Mouse (Mus musculus): Measurements from ENCODE around the gene Irgm2. TPM values are rescaled to one million over a fixed set of nuclear protein-coding genes. Genes with fewer than 3 reads are reported as not detected.

The Irgm2 gene
- polyA plus RNA-seq, 1 experiment from 2014 or later: 1.2 TPM

- Histone ChIP-seq H3K36me3 (peaks cover 9% of the 10 kb centered on the region; the same call in 1 of the 2 replicates), H3K4me2 (replicated peaks) (no peak overlapping the region), H3K9ac (no peak overlapping the region), H3K27ac (no peak overlapping the region), H3K4me3 (no peak overlapping the region), H3K9me3 (no peaks in the 10 kb centered on the region), H3K27me3 (no peaks in the 10 kb centered on the region), H3K4me1 (no peaks in the 10 kb centered on the region)
- WGBS: 93% methylated on average over 3 of the region's 3 CpGs
- ATAC-seq (ENCODE audit: insufficient number of reproducible peaks, insufficient read depth, low FRiP score, low TSS enrichment): no peak
Observed at GRCm38 (mm10) chr11:58183579-58183978, 15.8 kb upstream of the Irgm2 start.

GRCm38 (mm10) chr11:58189675-58190074 is 9.7 kb upstream of the Irgm2 start:
- ATAC-seq (ENCODE audit: insufficient number of reproducible peaks, insufficient read depth, low FRiP score, low TSS enrichment): no peak
- Histone ChIP-seq H3K27me3 (no peaks in the 10 kb centered on the region), H3K36me3 (no peaks in the 10 kb centered on the region), H3K4me3 (no peak overlapping the region), H3K9ac (no peak overlapping the region), H3K4me2 (replicated peaks) (no peak overlapping the region), H3K9me3 (no peaks in the 10 kb centered on the region), H3K4me1 (0 out of 2 replicates have a peak, but pooled peaks cover 4% of the 10 kb centered on the region), H3K27ac (no peak overlapping the region)
- 92% methylated on average over 6 of the region's 6 CpGs for WGBS

GRCm38 (mm10) chr11:58193326-58193725 is 6.1 kb upstream of the Irgm2 start:
- WGBS: 73% methylated on average over 3 of the region's 3 CpGs
- no peak overlapping the region for H3K4me3 ChIP-seq
- H3K36me3 ChIP-seq: no peaks in the 10 kb centered on the region
- H3K4me2 ChIP-seq (replicated peaks): no peak overlapping the region
- H3K27me3 ChIP-seq: no peaks in the 10 kb centered on the region
- H3K4me1 ChIP-seq: 0 out of 2 replicates have a peak, but pooled peaks cover 4% of the 10 kb centered on the region
- no peaks in the 10 kb centered on the region for H3K9me3 ChIP-seq
- no peak overlapping the region for H3K9ac ChIP-seq
- ATAC-seq (ENCODE audit: insufficient number of reproducible peaks, insufficient read depth, low FRiP score, low TSS enrichment): no peak
- H3K27ac ChIP-seq: no peak overlapping the region

GRCm38 (mm10) chr11:58193860-58194520 is 5.4 kb upstream of the Irgm2 start:
- Histone ChIP-seq H3K36me3 (no peaks in the 10 kb centered on the region), H3K4me3 (no peak overlapping the region), H3K27me3 (no peaks in the 10 kb centered on the region), H3K27ac (no peak overlapping the region), H3K9me3 (no peaks in the 10 kb centered on the region), H3K4me1 (0 out of 2 replicates have a peak, but pooled peaks cover 4% of the 10 kb centered on the region), H3K9ac (no peak overlapping the region), H3K4me2 (replicated peaks) (no peak overlapping the region)
- no peak for ATAC-seq (ENCODE audit: insufficient number of reproducible peaks, insufficient read depth, low FRiP score, low TSS enrichment)
- WGBS: 52% methylated on average over 4 of the region's 4 CpGs

- Histone ChIP-seq H3K27ac (no peak overlapping the region), H3K9me3 (no peaks in the 10 kb centered on the region), H3K9ac (no peak overlapping the region), H3K4me3 (peak overlapping the region; percentile 46), H3K27me3 (no peaks in the 10 kb centered on the region), H3K36me3 (no peaks in the 10 kb centered on the region), H3K4me1 (0 out of 2 replicates have a peak, but pooled peaks cover 4% of the 10 kb centered on the region), H3K4me2 (replicated peaks) (peak overlapping the region; percentile 57)
- no peak for ATAC-seq (ENCODE audit: insufficient number of reproducible peaks, insufficient read depth, low FRiP score, low TSS enrichment)
- 94% methylated on average over 4 of the region's 4 CpGs for WGBS
Observed at GRCm38 (mm10) chr11:58198663-58199062, 755 bp upstream of the Irgm2 start.

- Histone ChIP-seq H3K9me3 (no peaks in the 10 kb centered on the region), H3K9ac (no peak overlapping the region), H3K27me3 (no peaks in the 10 kb centered on the region), H3K4me2 (replicated peaks) (no peak overlapping the region), H3K4me3 (no peak overlapping the region), H3K27ac (no peak overlapping the region), H3K36me3 (no peaks in the 10 kb centered on the region), H3K4me1 (no peaks in the 10 kb centered on the region)
- WGBS: 81% methylated on average over 4 of the region's 4 CpGs
- no peak for ATAC-seq (ENCODE audit: insufficient number of reproducible peaks, insufficient read depth, low FRiP score, low TSS enrichment)
Observed at GRCm38 (mm10) chr11:58200226-58200625, 808 bp downstream of the Irgm2 start.

GRCm38 (mm10) chr11:58201052-58201451 is 1.6 kb downstream of the Irgm2 start:
- no peak overlapping the region for H3K4me3 ChIP-seq
- no peaks in the 10 kb centered on the region for H3K4me1 ChIP-seq
- H3K9ac ChIP-seq: no peak overlapping the region
- no peaks in the 10 kb centered on the region for H3K36me3 ChIP-seq
- no peaks in the 10 kb centered on the region for H3K9me3 ChIP-seq
- WGBS: 82% methylated on average over 12 of the region's 12 CpGs
- no peak for ATAC-seq (ENCODE audit: insufficient number of reproducible peaks, insufficient read depth, low FRiP score, low TSS enrichment)
- H3K4me2 ChIP-seq (replicated peaks): no peak overlapping the region
- H3K27me3 ChIP-seq: no peaks in the 10 kb centered on the region
- H3K27ac ChIP-seq: no peak overlapping the region

GRCm38 (mm10) chr11:58210321-58210886 is 11.0 kb downstream of the Irgm2 start:
- no peak overlapping the region for H3K4me3 ChIP-seq
- WGBS: 90% methylated on average over 1 of the region's 1 CpGs
- ATAC-seq (ENCODE audit: insufficient number of reproducible peaks, insufficient read depth, low FRiP score, low TSS enrichment): no peak
- no peaks in the 10 kb centered on the region for H3K27me3 ChIP-seq
- H3K27ac ChIP-seq: no peak overlapping the region
- H3K9me3 ChIP-seq: no peaks in the 10 kb centered on the region
- peaks cover 10% of the 10 kb centered on the region for H3K4me1 ChIP-seq
- H3K36me3 ChIP-seq: no peaks in the 10 kb centered on the region
- no peak overlapping the region for H3K4me2 ChIP-seq (replicated peaks)
- no peak overlapping the region for H3K9ac ChIP-seq

GRCm38 (mm10) chr11:58211062-58211681 is 11.8 kb downstream of the Irgm2 start:
- WGBS: 27% methylated on average over 9 of the region's 9 CpGs
- ATAC-seq (ENCODE audit: insufficient number of reproducible peaks, insufficient read depth, low FRiP score, low TSS enrichment): no peak

GRCm38 (mm10) chr11:58211682-58212067 is 12.3 kb downstream of the Irgm2 start:
- no peak for ATAC-seq (ENCODE audit: insufficient number of reproducible peaks, insufficient read depth, low FRiP score, low TSS enrichment)

More at GRCm38 (mm10) chr11:58211062-58211681, 11.8 kb downstream of the Irgm2 start:
- Histone ChIP-seq H3K4me1 (peaks cover 11% of the 10 kb centered on the region), H3K9ac (no peak overlapping the region), H3K27ac (no peak overlapping the region; the same call in 1 of the 2 replicates), H3K9me3 (no peaks in the 10 kb centered on the region), H3K4me3 (no peak overlapping the region), H3K27me3 (no peaks in the 10 kb centered on the region), H3K36me3 (no peaks in the 10 kb centered on the region), H3K4me2 (replicated peaks) (no peak overlapping the region)

GRCm38 (mm10) chr11:58213673-58214342 is 14.4 kb downstream of the Irgm2 start:
- Histone ChIP-seq H3K4me1 (peaks cover 11% of the 10 kb centered on the region), H3K27ac (no peak overlapping the region), H3K4me3 (no peak overlapping the region), H3K4me2 (replicated peaks) (no peak overlapping the region), H3K27me3 (no peaks in the 10 kb centered on the region; the same call in 1 of the 2 replicates), H3K9me3 (no peaks in the 10 kb centered on the region), H3K9ac (no peak overlapping the region), H3K36me3 (no peaks in the 10 kb centered on the region)
- no peak for ATAC-seq (ENCODE audit: insufficient number of reproducible peaks, insufficient read depth, low FRiP score, low TSS enrichment)
- WGBS: 82% methylated on average over 7 of the region's 7 CpGs

More at GRCm38 (mm10) chr11:58211682-58212067, 12.3 kb downstream of the Irgm2 start:
- Histone ChIP-seq H3K4me3 (no peak overlapping the region), H3K9ac (no peak overlapping the region), H3K27me3 (no peaks in the 10 kb centered on the region), H3K36me3 (no peaks in the 10 kb centered on the region), H3K4me2 (replicated peaks) (no peak overlapping the region), H3K4me1 (peaks cover 11% of the 10 kb centered on the region), H3K27ac (no peak overlapping the region), H3K9me3 (no peaks in the 10 kb centered on the region)
- WGBS: 22% methylated on average over 2 of the region's 2 CpGs

Measured in embryonic facial prominence, embryonic 12.5 days (tissue).